9 mouse cellular contexts compared by ENCODE assay signal in the genomic region with DNA sequence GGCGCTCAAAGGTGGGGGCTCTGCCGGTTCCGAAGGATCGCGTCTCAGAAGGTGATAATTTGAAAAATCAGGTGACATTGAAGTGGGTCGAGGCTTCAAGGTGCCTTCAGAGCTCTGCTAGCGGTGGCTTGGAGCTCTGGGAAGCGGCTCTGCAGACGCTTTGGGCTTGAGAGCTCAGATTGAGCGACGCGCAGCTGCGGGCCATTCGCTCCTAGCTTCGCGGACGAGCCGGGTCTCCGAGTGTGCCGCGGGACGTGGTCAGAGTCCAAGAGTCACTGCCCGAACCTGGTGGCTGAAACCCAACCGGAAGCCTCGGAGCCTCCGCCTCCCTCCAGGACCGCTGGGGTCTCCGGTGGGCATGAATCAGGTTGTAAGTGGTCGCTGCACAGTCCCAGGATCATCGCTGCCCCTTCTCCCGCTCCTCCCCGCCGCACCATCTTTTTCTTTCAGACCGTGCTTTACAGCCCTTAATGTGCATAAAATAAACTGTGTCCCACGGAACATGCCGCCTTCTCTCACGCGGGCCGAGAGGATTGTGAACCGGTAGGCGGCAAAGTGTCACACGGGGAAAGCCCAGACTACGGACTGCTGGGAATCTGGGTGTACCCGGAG. TPM values are rescaled to one million over a fixed set of nuclear protein-coding genes. Genes with fewer than 3 reads are reported as not detected.
DNase-seq lines count a peak whose midpoint lies in the region; ATAC-seq and TF ChIP-seq lines count a peak whose summit lies in the region.
"Had no signal": no experiment of that assay in that cellular context is flagged by ENCODE, and none has a peak within 500 bp of the region (broad histone marks: within the 10 kb centered on the region; RNA-seq: fewer than 3 reads in every experiment).

No protein-coding gene starts in this region.

- H3K27me3 ChIP-seq in kidney, adult 2 months (replicated peaks; ENCODE audit: control insufficient read depth, insufficient read depth, low read length): peaks cover 14% of the 10 kb centered on the region
- H3K27me3 ChIP-seq in forebrain, embryonic 14.5 days (replicated peaks; ENCODE audit: control insufficient read depth, insufficient read depth, low read length): peaks cover 88% of the 10 kb centered on the region
- peaks cover 94% of the 10 kb centered on the region for H3K27me3 ChIP-seq in kidney, embryonic 15.5 days

- peaks cover 3% of the 10 kb centered on the region; the same call in 1 of the 2 replicates for H3K4me1 ChIP-seq in kidney, adult 2 months (ENCODE audit: control insufficient read depth, insufficient read depth, low read length)
- H3K4me1 ChIP-seq in forebrain, embryonic 14.5 days (ENCODE audit: control insufficient read depth, insufficient read depth, low read length): no peaks in the 10 kb centered on the region
- H3K4me1 ChIP-seq in kidney, embryonic 15.5 days: peaks cover 17% of the 10 kb centered on the region

- TF ChIP-seq POLR2A in kidney, adult 2 months (IDR thresholded peaks at IDR 0.05; ENCODE audit: low read depth, low read length): no peak

- no peak overlapping the region for H3K9ac ChIP-seq in forebrain, embryonic 14.5 days (ENCODE audit: low read length)
- H3K9ac ChIP-seq in kidney, embryonic 15.5 days: no peak overlapping the region

- peak overlapping the region; percentile 10 for H3K4me3 ChIP-seq in kidney, adult 2 months (ENCODE audit: insufficient read depth, low read depth, low read length)
- peak overlapping the region; percentile 16 for H3K4me3 ChIP-seq in forebrain, embryonic 14.5 days (ENCODE audit: low read depth, low read length)
- peak overlapping the region; percentile 32 for H3K4me3 ChIP-seq in kidney, embryonic 15.5 days (replicated peaks)

- 2% methylated on average over 44 of the region's 44 CpGs for WGBS in kidney, adult 2 months
- under 1% methylated on average over 44 of the region's 44 CpGs for WGBS in forebrain, embryonic 14.5 days
- under 1% methylated on average over 44 of the region's 44 CpGs for WGBS in kidney, embryonic 15.5 days

- no peak for TF ChIP-seq CTCF in kidney, adult 2 months (conservative IDR thresholded peaks at IDR 0.05; ENCODE audit: insufficient read depth, insufficient read length, low read depth, low read length)

- H3K36me3 ChIP-seq in kidney, adult 2 months (ENCODE audit: control insufficient read depth, insufficient read depth, low read length): no peaks in the 10 kb centered on the region
- H3K36me3 ChIP-seq in forebrain, embryonic 14.5 days (ENCODE audit: control insufficient read depth, insufficient read depth, low read length): no peaks in the 10 kb centered on the region
- H3K36me3 ChIP-seq in kidney, embryonic 15.5 days: no peaks in the 10 kb centered on the region

- no peak overlapping the region for H3K27ac ChIP-seq in kidney, adult 2 months (ENCODE audit: insufficient read depth, low read depth, low read length)
- no peak overlapping the region for H3K27ac ChIP-seq in forebrain, embryonic 14.5 days (ENCODE audit: low read depth, low read length)
- H3K27ac ChIP-seq in kidney, embryonic 15.5 days: no peak overlapping the region

- H3K4me2 ChIP-seq in forebrain, embryonic 14.5 days (ENCODE audit: low read length): peak overlapping the region; percentile 15
- peak overlapping the region; percentile 50 for H3K4me2 ChIP-seq in kidney, embryonic 15.5 days

- ATAC-seq in forebrain, embryonic 14.5 days: no peak
- ATAC-seq in kidney, embryonic 15.5 days (replicated peaks; ENCODE audit: low FRiP score): no peak

- H3K9me3 ChIP-seq in forebrain, embryonic 14.5 days (replicated peaks; ENCODE audit: control insufficient read depth, low read length): no peaks in the 10 kb centered on the region
- H3K9me3 ChIP-seq in kidney, embryonic 15.5 days (replicated peaks): no peaks in the 10 kb centered on the region

- DNase-seq in kidney, adult 2 months: peak; percentile 32
- no peak for DNase-seq in kidney, adult 11 months
- peak; percentile 44 for DNase-seq in forebrain, embryonic 14.5 days (ENCODE audit: low spot score)
- peak; percentile 33 for DNase-seq in naive thymus-derived CD4-positive, alpha-beta T cell, adult 2 months (ENCODE audit: low read depth)
- no peak for DNase-seq in layer of hippocampus, postnatal 36 days
- no peak for DNase-seq in left cerebral cortex, adult 8-10 months (ENCODE audit: low spot score in 2 of 2)
- no peak for DNase-seq in Muller cell, postnatal 12 days (ENCODE audit: inconsistent ontology term)

RNA-seq across cellular contexts. Expression of a gene that starts 5.0 kb away (rescaled TPM):
- 0.05 TPM in 1 of 2 replicates, not detected in the other for polyA plus RNA-seq in kidney, adult 2 months (2012; rRNA removed)
- polyA plus RNA-seq in forebrain, embryonic 14.5 days (2014; fragmentation: Nextera tagmentation; extraction: Ambion mirVana): not detected in 2 replicates
- not detected in 2 replicates for polyA plus RNA-seq in kidney, embryonic 15.5 days (2015; fragmentation: Nextera tagmentation; extraction: Ambion mirVana)
- total RNA-seq in layer of hippocampus, postnatal 36 days (2021): not detected
- not detected for total RNA-seq in left cerebral cortex, adult 8-10 months (2022)
- polyA plus RNA-seq: gonadal fat pad, adult 2 months had no signal

Comparison
In these comparisons a context has a peak if more than half of its experiments do, and no peak if none do; other contexts are left out.
1. DNase-seq: peak in kidney, adult 2 months (single experiment), forebrain, embryonic 14.5 days (single experiment) and naive thymus-derived CD4-positive, alpha-beta T cell, adult 2 months (single experiment); none in kidney, adult 11 months (single experiment), layer of hippocampus, postnatal 36 days (0 of 2), left cerebral cortex, adult 8-10 months (0 of 2) and Muller cell, postnatal 12 days (single experiment).
2. Peak in every context shown above with its lines, with median percentiles within 50 percentile points of each other: H3K4me3 ChIP-seq.